Mouse (Mus musculus): ENCODE results near the gene Gm8332.
"Not testable (repeated sequence)": the region's sequence is repeated elsewhere in the genome, so short reads cannot be mapped to it uniquely, and the experiment has no call there.

Gm8332 gene

GRCm38 (mm10) chr12:88250000-88250399 lies at the start of gene Gm8332:
TSS of gene Gm8332 (minus strand) at chr12:88250100.
- not testable (repeated sequence) for DNase-seq

- DNase-seq: not testable (repeated sequence)
These were observed 47.3 kb upstream of the Gm8332 start for GRCm38 (mm10) chr12:88297171-88297570.

GRCm38 (mm10) chr12:88293082-88293481 lies 43.2 kb upstream of the Gm8332 start:
- DNase-seq: not testable (repeated sequence)

- not testable (repeated sequence) for DNase-seq
These were observed 35.3 kb upstream of the Gm8332 start for GRCm38 (mm10) chr12:88285224-88285623.

- not testable (repeated sequence) for DNase-seq
These were observed 24.5 kb upstream of the Gm8332 start, which contains the start of gene Gm5662 for GRCm38 (mm10) chr12:88274400-88274799. TSS of gene Gm5662 (minus strand) at chr12:88274500.

- DNase-seq: no peak
These were observed 7.3 kb upstream of the Gm8332 start for GRCm38 (mm10) chr12:88257241-88257640.

GRCm38 (mm10) chr12:88255917-88256316 lies 6.0 kb upstream of the Gm8332 start:
- DNase-seq: not testable (repeated sequence)

GRCm38 (mm10) chr12:88245786-88246185 lies 4.1 kb downstream of the Gm8332 start:
- not testable (repeated sequence) for DNase-seq

GRCm38 (mm10) chr12:88242940-88243339 lies 7.0 kb downstream of the Gm8332 start:
- not testable (repeated sequence) for DNase-seq

GRCm38 (mm10) chr12:88219445-88219844 lies 30.5 kb downstream of the Gm8332 start:
- DNase-seq: no peak

- DNase-seq: not testable (repeated sequence)
These were observed 31.8 kb downstream of the Gm8332 start for GRCm38 (mm10) chr12:88218059-88218458.

GRCm38 (mm10) chr12:88214641-88215040 lies 35.3 kb downstream of the Gm8332 start:
- no peak for DNase-seq

- DNase-seq: not testable (repeated sequence)
These were observed 38.4 kb downstream of the Gm8332 start for GRCm38 (mm10) chr12:88211458-88211857.

GRCm38 (mm10) chr12:88202856-88203255 lies 47.0 kb downstream of the Gm8332 start:
- no peak for DNase-seq

All from kidney, adult 8-10 months (tissue).